Mouse (Mus musculus): ENCODE results near the gene Arfgap3. TPM values are rescaled to one million over a fixed set of nuclear protein-coding genes. Genes with fewer than 3 reads are reported as not detected.
A peak's percentile ranks its signal among the peaks of the same experiment; 100 is the strongest.

The Arfgap3 gene
- total RNA-seq, 1 experiment = 13.5 TPM

DNA sequence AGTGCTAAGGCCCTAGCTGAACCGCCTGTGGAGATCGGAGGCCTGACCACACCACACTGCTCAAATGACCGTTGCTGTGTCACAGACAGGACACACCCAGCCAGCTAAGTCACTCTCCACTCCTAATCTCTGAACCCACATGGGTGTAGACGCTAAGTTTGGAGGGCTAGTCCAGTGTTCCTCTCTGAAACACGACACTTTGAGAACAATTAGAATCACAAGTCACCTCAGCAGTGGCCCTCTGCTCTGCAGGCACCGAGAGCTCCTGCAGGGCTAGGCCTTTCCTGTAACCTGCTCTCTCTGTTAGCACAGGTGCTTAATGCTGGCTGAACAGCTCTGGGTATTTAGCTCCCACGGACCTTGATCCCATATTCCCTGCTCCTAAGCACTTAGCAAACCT, 5.9 kb downstream of the Arfgap3 start:
- DNase-seq (ENCODE audit: low read depth, low spot score) = no peak
- Histone ChIP-seq H3K9ac (ENCODE audit: insufficient read depth, low read depth, low read length, poor library complexity, severe bottlenecking) (no peak overlapping the region), H3K36me3 (ENCODE audit: control insufficient read depth, insufficient read depth, low read length, poor library complexity, severe bottlenecking) (no peaks in the 10 kb centered on the region; the same call in 1 of the 2 replicates), H3K9me3 (ENCODE audit: control insufficient read depth, insufficient read depth, low read depth, low read length) (no peaks in the 10 kb centered on the region), H3K27ac (ENCODE audit: insufficient read depth, low read depth, low read length, poor library complexity, severe bottlenecking) (no peak overlapping the region), H3K4me1 (ENCODE audit: control insufficient read depth in 2 of 2, insufficient read depth in 2 of 2, low read length in 2 of 2, poor library complexity in 1 of 2) (peaks cover 8 to 15% of the 10 kb centered on the region in 2 experiments), H3K4me3 (ENCODE audit: insufficient read depth in 1 of 2, low read depth in 1 of 2, low read length in 2 of 2, poor library complexity in 1 of 2, severe bottlenecking in 1 of 2) (no peak overlapping the region)
- in situ Hi-C loops (cut with MboI; ENCODE audit: low sequenced_read_pairs in 2 of 2, unreplicated experiment in 2 of 2) = no loop called here
- TF ChIP-seq HCFC1 (IDR thresholded peaks at IDR 0.05; ENCODE audit: borderline replicate concordance, insufficient read depth, low read length) (no peak), ZNF384 (IDR thresholded peaks at IDR 0.05; ENCODE audit: low read depth, low read length) (no peak), CHD2 (IDR thresholded peaks at IDR 0.05; ENCODE audit: low read depth, low read length) (no peak), MAFK (IDR thresholded peaks at IDR 0.05; ENCODE audit: insufficient read depth, low read depth, low read length) (no peak), ZC3H11A (IDR thresholded peaks at IDR 0.05; ENCODE audit: borderline replicate concordance, low read depth, low read length) (no peak)

DNA sequence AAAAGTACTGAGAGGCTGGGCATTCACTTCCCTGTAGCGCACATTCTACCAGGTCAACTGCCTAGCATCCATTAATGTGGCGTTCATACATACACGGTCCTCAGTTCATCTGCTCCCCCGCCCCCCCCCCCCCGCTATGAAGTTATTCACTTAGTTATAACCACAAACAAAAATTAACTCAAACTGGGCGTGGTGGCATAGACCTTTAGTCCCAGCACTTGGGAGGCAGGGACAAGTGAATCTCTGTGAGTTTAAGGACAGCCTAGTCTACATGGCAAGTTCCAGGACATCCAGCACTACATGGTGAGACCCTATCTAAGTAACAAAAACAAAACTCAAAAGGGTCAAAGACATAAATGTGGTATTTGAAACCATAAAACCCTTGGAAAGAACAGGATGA, 11.1 kb downstream of the Arfgap3 start:
- Histone ChIP-seq H3K27ac (ENCODE audit: insufficient read depth, low read depth, low read length, poor library complexity, severe bottlenecking) (no peak overlapping the region), H3K9me3 (ENCODE audit: control insufficient read depth, insufficient read depth, low read depth, low read length) (no peaks in the 10 kb centered on the region), H3K4me3 (ENCODE audit: insufficient read depth in 1 of 2, low read depth in 1 of 2, low read length in 2 of 2, poor library complexity in 1 of 2, severe bottlenecking in 1 of 2) (no peak overlapping the region), H3K9ac (ENCODE audit: insufficient read depth, low read depth, low read length, poor library complexity, severe bottlenecking) (no peak overlapping the region), H3K4me1 (ENCODE audit: control insufficient read depth in 2 of 2, insufficient read depth in 2 of 2, low read length in 2 of 2, poor library complexity in 1 of 2) (peaks cover under 1 to 5% of the 10 kb centered on the region in 2 experiments; a peak in 3 of 4 replicates), H3K36me3 (ENCODE audit: control insufficient read depth, insufficient read depth, low read length, poor library complexity, severe bottlenecking) (no peaks in the 10 kb centered on the region; the same call in 1 of the 2 replicates)
- TF ChIP-seq MAFK (IDR thresholded peaks at IDR 0.05; ENCODE audit: insufficient read depth, low read depth, low read length) = no peak
- TF ChIP-seq CHD2 (IDR thresholded peaks at IDR 0.05; ENCODE audit: low read depth, low read length) = no peak
- TF ChIP-seq ZNF384 (IDR thresholded peaks at IDR 0.05; ENCODE audit: low read depth, low read length) = no peak
- TF ChIP-seq ZC3H11A (IDR thresholded peaks at IDR 0.05; ENCODE audit: borderline replicate concordance, low read depth, low read length) = no peak
- no peak for TF ChIP-seq HCFC1 (IDR thresholded peaks at IDR 0.05; ENCODE audit: borderline replicate concordance, insufficient read depth, low read length)
- in situ Hi-C loops (cut with MboI; ENCODE audit: low sequenced_read_pairs in 2 of 2, unreplicated experiment in 2 of 2) = no loop called here
- DNase-seq (ENCODE audit: low read depth, low spot score) = no peak

DNA sequence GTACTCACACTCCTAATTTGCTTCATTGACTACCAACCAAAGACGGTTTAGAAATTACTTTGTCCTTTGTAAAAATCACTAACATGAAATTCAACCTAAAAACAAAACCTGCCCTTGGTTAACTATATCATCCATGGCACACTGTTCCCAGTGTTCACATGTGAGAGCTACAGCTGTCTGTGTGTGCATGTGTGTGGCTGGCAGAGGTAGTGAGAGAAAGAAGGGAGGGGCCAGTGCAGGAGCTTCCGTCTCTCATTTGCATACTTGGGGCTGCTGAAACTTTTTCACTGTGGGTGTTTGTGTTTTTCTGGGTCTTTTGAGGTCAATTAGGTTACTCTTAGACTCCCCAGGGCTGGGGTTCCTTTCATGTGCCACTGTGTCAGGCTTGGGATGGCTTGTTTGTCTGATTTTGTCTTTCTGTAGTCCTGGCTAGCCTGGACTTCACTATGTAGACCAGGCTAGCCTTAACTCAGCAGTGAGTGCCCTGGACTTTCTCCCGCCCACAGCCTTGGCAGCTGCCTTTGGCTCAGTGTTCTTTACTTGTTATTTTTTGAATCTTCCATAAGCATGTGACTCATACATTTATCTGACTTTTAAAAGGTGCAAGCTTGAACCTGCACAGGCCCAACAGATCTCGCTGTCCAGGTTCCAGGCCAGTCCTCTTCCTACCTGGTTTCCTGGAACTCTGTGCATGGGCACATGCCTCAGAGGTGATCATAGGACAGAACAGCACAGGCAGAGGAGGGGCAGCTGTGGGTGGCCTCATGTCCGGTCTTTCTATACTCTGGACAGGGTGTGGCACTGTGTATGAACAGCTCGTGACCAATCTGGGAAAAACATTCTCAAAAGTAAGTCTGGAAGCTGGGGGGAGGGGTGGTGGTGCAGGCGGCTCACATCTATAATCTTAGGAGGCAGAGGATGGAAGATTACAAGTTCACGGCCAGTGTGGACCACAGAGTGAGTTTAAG, 11.9 kb downstream of the Arfgap3 start:
- Histone ChIP-seq H3K4me1 (ENCODE audit: control insufficient read depth in 2 of 2, insufficient read depth in 2 of 2, low read length in 2 of 2, poor library complexity in 1 of 2) (peaks cover 0 to 5% of the 10 kb centered on the region in 2 experiments; a peak in 2 of 4 replicates), H3K36me3 (ENCODE audit: control insufficient read depth, insufficient read depth, low read length, poor library complexity, severe bottlenecking) (no peaks in the 10 kb centered on the region; the same call in 1 of the 2 replicates), H3K4me3 (ENCODE audit: insufficient read depth in 1 of 2, low read depth in 1 of 2, low read length in 2 of 2, poor library complexity in 1 of 2, severe bottlenecking in 1 of 2) (no peak overlapping the region), H3K27ac (ENCODE audit: insufficient read depth, low read depth, low read length, poor library complexity, severe bottlenecking) (no peak overlapping the region), H3K9ac (ENCODE audit: insufficient read depth, low read depth, low read length, poor library complexity, severe bottlenecking) (peak overlapping the region; percentile 51; the same call in 1 of the 2 replicates), H3K9me3 (ENCODE audit: control insufficient read depth, insufficient read depth, low read depth, low read length) (no peaks in the 10 kb centered on the region)
- no peak for DNase-seq (ENCODE audit: low read depth, low spot score)
- in situ Hi-C loops (cut with MboI; ENCODE audit: low sequenced_read_pairs in 2 of 2, unreplicated experiment in 2 of 2) = no loop called here
- TF ChIP-seq ZNF384 (IDR thresholded peaks at IDR 0.05; ENCODE audit: low read depth, low read length) (no peak), CHD2 (IDR thresholded peaks at IDR 0.05; ENCODE audit: low read depth, low read length) (no peak), MAFK (IDR thresholded peaks at IDR 0.05; ENCODE audit: insufficient read depth, low read depth, low read length) (no peak), ZC3H11A (IDR thresholded peaks at IDR 0.05; ENCODE audit: borderline replicate concordance, low read depth, low read length) (no peak), HCFC1 (IDR thresholded peaks at IDR 0.05; ENCODE audit: borderline replicate concordance, insufficient read depth, low read length) (no peak)

DNA sequence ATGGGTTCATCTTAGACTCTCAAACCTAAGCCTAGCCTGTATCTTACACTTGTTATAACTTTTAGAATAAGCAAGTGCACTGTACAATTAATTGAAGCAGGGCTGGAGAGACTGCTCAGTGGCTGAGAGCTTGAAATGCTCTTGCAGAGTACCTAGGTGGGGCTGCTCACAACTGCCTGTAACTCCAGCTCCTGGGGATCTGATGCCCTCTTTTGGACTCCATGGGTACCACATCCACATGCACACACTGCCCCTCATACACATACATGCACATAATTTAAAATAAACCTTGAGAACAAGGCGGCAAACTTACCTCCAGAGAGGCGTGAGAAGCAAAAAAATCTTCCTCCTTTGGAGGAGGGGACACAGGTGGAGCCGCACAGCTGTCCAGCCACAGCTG, 17.7 kb downstream of the Arfgap3 start:
- in situ Hi-C loops (cut with MboI; ENCODE audit: low sequenced_read_pairs in 2 of 2, unreplicated experiment in 2 of 2) = no loop called here
- H3K36me3 ChIP-seq (ENCODE audit: control insufficient read depth, insufficient read depth, low read length, poor library complexity, severe bottlenecking) = no peaks in the 10 kb centered on the region; the same call in 1 of the 2 replicates
- H3K9me3 ChIP-seq (ENCODE audit: control insufficient read depth, insufficient read depth, low read depth, low read length) = no peaks in the 10 kb centered on the region
- TF ChIP-seq ZC3H11A (IDR thresholded peaks at IDR 0.05; ENCODE audit: borderline replicate concordance, low read depth, low read length) (peak; percentile 56; the same call in 1 of the 2 replicates), ZNF384 (IDR thresholded peaks at IDR 0.05; ENCODE audit: low read depth, low read length) (no peak)
- H3K4me1 ChIP-seq (ENCODE audit: control insufficient read depth in 2 of 2, insufficient read depth in 2 of 2, low read length in 2 of 2, poor library complexity in 1 of 2) = peaks cover 7 to 10% of the 10 kb centered on the region in 2 experiments; a peak in 3 of 4 replicates
- peak; percentile 44 for DNase-seq (ENCODE audit: low read depth, low spot score)
- no peak overlapping the region for H3K4me3 ChIP-seq (ENCODE audit: insufficient read depth in 1 of 2, low read depth in 1 of 2, low read length in 2 of 2, poor library complexity in 1 of 2, severe bottlenecking in 1 of 2)
- no peak overlapping the region for H3K9ac ChIP-seq (ENCODE audit: insufficient read depth, low read depth, low read length, poor library complexity, severe bottlenecking)
- H3K27ac ChIP-seq (ENCODE audit: insufficient read depth, low read depth, low read length, poor library complexity, severe bottlenecking) = no peak overlapping the region
